Mouse (Mus musculus) neural tube, embryonic 15.5 days (tissue): Measurements from ENCODE around the gene Klrb1. TPM values are rescaled to one million over a fixed set of nuclear protein-coding genes. Genes with fewer than 3 reads are reported as not detected.
"Not testable (repeated sequence)": the region's sequence is repeated elsewhere in the genome, so short reads cannot be mapped to it uniquely, and the experiment has no call there.

Source experiments
- ATAC-seq: fragments of 200-750 bp; cut with Nextera tagmentation; 2 replicates; pipeline ENCODE4 v1.8.0; 2017; ENCODE audit warnings: mild to moderate bottlenecking, moderate TSS enrichment, moderate library complexity; ENCODE audit not compliant: low FRiP score
- H3K27ac ChIP-seq: fragments of 300-500 bp; sonication (generic); replicated peaks from 2 replicates; pipeline ENCODE4 v1.5.1; 2015; ENCODE audit warnings: mild to moderate bottlenecking, inconsistent platforms
- H3K27me3 ChIP-seq: fragments of 300-500 bp; sonication (generic); replicated peaks from 2 replicates; pipeline ENCODE4 v1.6.1; 2015; ENCODE audit warnings: inconsistent platforms
- H3K36me3 ChIP-seq: fragments of 300-500 bp; sonication (generic); 2 replicates; pipeline ENCODE4 v1.6.1; 2015; ENCODE audit warnings: inconsistent platforms
- H3K4me1 ChIP-seq: fragments of 300-500 bp; sonication (generic); 2 replicates; pipeline ENCODE4 v1.6.1; 2015; ENCODE audit warnings: inconsistent platforms
- H3K4me2 ChIP-seq: fragments of 300-500 bp; sonication (generic); 2 replicates; pipeline ENCODE4 v1.6.1; 2015; ENCODE audit warnings: inconsistent platforms, mild to moderate bottlenecking, moderate library complexity
- H3K4me3 ChIP-seq: fragments of 300-500 bp; sonication (generic); replicated peaks from 2 replicates; pipeline ENCODE4 v1.5.1; 2015; ENCODE audit warnings: mild to moderate bottlenecking, inconsistent platforms
- H3K9ac ChIP-seq: fragments of 300-500 bp; sonication (generic); replicated peaks from 2 replicates; pipeline ENCODE4 v1.6.1; 2015; ENCODE audit warnings: mild to moderate bottlenecking, inconsistent platforms
- H3K9me3 ChIP-seq: fragments of 300-500 bp; sonication (generic); replicated peaks from 2 replicates; pipeline ENCODE4 v1.6.1; 2016; ENCODE audit warnings: inconsistent platforms
- whole genome bisulfite sequencing: fragments of 180-500 bp; shearing (Covaris S2); methylation state at CpG from one replicate; pipeline ENCODE4 v1.1.7; 2015; ENCODE audit warnings: mixed read lengths; 5-methylcytosine and 5-hydroxymethylcytosine counted together
- polyA plus RNA-seq: library from polyadenylated mRNA; unstranded; fragments of >200 nt; fragmentation: Nextera tagmentation; extraction: Ambion mirVana; gene quantifications from 2 replicates; pipeline ENCODE4 v1.2.1, GENCODE M21; 2015

Gene Klrb1
- polyA plus RNA-seq, 1 experiment from 2014 or later = 0.95 TPM

DNA sequence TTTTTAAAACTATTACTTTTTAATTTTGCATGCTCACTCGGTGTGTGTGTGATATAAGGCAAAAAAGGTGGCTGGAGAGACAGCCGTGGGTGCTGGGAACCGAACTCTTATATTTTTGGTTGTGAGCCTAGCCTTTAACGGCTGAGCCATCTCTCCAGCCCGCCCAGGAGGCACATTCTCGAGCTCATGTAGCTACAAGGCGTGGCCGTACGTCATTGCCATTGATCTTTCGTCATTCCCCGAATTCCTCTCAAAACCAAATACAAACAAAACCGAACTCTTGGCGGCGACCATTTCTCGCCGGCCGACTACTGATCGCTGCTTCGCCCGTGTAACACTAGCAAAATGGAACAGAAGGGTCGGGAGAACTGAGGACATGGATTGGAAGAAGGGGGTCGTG, 37.2 kb upstream of the Klrb1 start:
- not testable (repeated sequence) for H3K36me3 ChIP-seq, H3K9me3 ChIP-seq, H3K27me3 ChIP-seq
- peak overlapping the region; percentile 65 for H3K4me3 ChIP-seq
- peaks cover 16% of the 10 kb centered on the region for H3K4me1 ChIP-seq
- H3K9ac ChIP-seq = peak overlapping the region; percentile 69
- ATAC-seq = peak; percentile 64
- under 1% methylated on average over 22 of the region's 22 CpGs for WGBS
- H3K4me2 ChIP-seq = peak overlapping the region; percentile 44
- H3K27ac ChIP-seq = peak overlapping the region; percentile 95

GRCm38 (mm10) chr6:128759221-128759950, 36.5 kb upstream of the Klrb1 start:
- Histone ChIP-seq H3K27ac (peak overlapping the region; percentile 69), H3K4me3 (peak overlapping the region; percentile 65; the same call in 1 of the 2 replicates), H3K36me3 (no peaks in the 10 kb centered on the region), H3K27me3 (no peaks in the 10 kb centered on the region), H3K9ac (no peak overlapping the region), H3K4me1 (peaks cover 16% of the 10 kb centered on the region), H3K4me2 (peak overlapping the region; percentile 38), H3K9me3 (no peaks in the 10 kb centered on the region)
- 69% methylated on average over 5 of the region's 5 CpGs for WGBS
- no peak for ATAC-seq

GRCm38 (mm10) chr6:128755402-128755763, 32.5 kb upstream of the Klrb1 start:
- not testable (repeated sequence) for H3K9ac ChIP-seq, H3K4me2 ChIP-seq, ATAC-seq, H3K9me3 ChIP-seq, H3K27me3 ChIP-seq, H3K4me1 ChIP-seq, H3K27ac ChIP-seq, H3K36me3 ChIP-seq, H3K4me3 ChIP-seq
- whole genome bisulfite sequencing = 60% methylated on average over 4 of the region's 4 CpGs

DNA sequence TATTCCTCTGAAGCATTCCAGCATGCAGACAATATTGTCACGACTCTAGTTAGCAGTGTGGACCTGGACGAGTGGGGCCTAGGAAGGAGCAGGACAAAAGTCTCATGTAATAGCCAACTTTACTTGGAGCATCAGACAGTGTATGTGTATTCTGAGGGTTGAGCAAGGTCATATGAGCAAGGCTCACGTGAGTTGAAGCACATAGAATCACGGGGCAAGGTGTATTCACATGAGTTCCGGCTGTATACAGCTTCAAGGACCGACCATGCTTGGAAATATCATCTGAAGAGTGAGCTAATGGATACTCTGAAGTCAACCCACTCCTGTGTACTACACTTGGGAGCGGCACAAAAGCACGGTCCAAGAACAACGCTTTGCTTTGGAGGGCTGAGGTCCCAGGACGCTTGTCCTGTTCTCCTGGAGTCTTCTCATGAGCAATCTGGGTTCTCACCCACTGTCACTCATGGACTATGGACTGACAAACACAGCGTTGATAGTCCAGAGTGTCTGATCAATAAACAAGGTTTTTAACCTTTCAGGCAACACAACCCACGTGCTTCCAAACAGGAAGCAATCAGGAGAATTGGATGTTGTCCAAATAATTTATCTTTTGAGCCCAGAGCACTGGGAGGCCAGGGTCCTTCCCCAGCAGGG, 32.0 kb upstream of the Klrb1 start:
- not testable (repeated sequence) for H3K9ac ChIP-seq, H3K4me2 ChIP-seq, H3K27me3 ChIP-seq, H3K4me3 ChIP-seq, H3K9me3 ChIP-seq, H3K4me1 ChIP-seq, H3K36me3 ChIP-seq, ATAC-seq
- peak overlapping the region; percentile 60; the same call in 1 of the 2 replicates for H3K27ac ChIP-seq
- 82% methylated on average over 12 of the region's 12 CpGs for WGBS

DNA sequence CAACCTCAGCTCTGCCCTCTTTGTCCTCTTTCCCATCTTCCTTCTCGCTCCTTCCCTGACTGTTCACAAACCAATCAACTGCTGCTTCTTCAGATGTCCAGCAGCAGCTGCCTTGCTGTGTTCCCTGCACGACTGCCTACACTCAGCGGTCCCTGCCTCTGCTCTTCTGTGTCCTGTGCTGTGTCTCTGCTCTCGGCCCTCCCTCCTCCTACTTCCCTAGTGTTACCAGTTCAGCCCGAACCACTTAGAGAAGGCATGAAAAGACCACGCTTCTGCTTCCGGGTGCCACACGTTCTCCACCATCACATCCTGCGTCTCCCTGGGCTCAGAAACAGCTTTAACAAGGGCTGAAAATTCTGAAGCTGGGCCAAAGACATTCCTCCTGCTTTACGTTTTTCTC, 31.4 kb upstream of the Klrb1 start:
- H3K9ac ChIP-seq = not testable (repeated sequence)
- peak overlapping the region; percentile 60 for H3K27ac ChIP-seq
- 51% methylated on average over 10 of the region's 10 CpGs for WGBS

DNA sequence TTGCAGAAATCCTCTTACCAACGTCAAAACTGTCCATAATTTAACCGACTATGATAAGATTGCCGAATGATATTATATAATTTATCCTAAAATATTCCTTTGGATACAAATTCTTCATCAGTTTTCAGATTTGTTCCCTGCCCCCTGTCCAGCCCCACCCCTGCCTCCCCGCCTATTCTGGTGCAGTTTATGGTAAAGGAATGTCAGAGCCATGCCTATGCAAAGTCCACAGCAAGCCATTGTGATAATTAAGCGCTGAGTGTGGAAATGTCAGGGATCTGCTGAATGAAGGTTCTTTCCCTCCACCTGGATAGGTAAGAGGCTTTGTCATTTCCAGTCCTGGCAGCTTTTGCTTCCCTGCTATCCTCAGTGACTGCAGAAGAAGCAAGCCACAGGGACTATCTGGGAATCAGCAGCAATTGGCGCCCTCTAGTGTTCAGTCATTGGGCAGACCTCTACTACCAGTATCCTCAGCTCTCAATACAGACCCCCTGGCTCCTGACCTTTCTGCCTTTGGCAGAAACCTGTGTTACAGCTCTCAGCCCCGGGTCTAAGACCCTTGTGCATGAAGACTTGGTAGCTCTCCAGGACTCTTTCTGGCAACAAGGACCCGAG, 30.9 kb upstream of the Klrb1 start:
- H3K9me3 ChIP-seq, H3K36me3 ChIP-seq, H3K4me3 ChIP-seq, H3K4me1 ChIP-seq, H3K27me3 ChIP-seq: not testable (repeated sequence)
- H3K27ac ChIP-seq = peak overlapping the region; percentile 60
- 35% methylated on average over 8 of the region's 8 CpGs for WGBS
- peak; percentile 97 for ATAC-seq
- H3K4me2 ChIP-seq = peak overlapping the region; percentile 44
- H3K9ac ChIP-seq = peak overlapping the region; percentile 36; the same call in 1 of the 2 replicates

More for the DNA sequence above, 31.4 kb upstream of the Klrb1 start:
- peak; percentile 74 for ATAC-seq
- not testable (repeated sequence) for H3K4me1 ChIP-seq, H3K9me3 ChIP-seq, H3K4me3 ChIP-seq, H3K36me3 ChIP-seq, H3K27me3 ChIP-seq
- peak overlapping the region; percentile 44 for H3K4me2 ChIP-seq

DNA sequence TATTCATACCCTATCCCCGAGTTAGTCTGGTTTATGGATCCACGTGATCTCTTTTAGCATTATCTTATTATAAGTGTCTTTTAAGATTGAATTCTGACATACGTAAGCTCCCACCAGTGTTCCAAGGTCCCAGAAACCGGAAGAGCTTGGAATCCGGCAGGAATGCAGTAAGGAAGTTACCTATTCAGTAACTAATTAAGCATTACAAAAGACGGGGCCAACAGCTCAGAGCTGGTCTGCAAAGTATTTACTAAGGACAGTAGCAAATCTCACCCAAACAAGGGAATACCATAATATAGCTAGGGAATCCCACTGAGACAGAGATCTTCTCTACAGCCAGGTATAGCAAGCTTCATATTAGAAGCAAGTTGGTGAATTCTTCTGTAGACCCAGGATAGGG, 24.1 kb upstream of the Klrb1 start:
- H3K4me3 ChIP-seq, ATAC-seq, H3K9me3 ChIP-seq, H3K4me2 ChIP-seq, H3K36me3 ChIP-seq, H3K27ac ChIP-seq, H3K9ac ChIP-seq, H3K4me1 ChIP-seq, H3K27me3 ChIP-seq: not testable (repeated sequence)
- WGBS = 82% methylated on average over 6 of the region's 6 CpGs

DNA sequence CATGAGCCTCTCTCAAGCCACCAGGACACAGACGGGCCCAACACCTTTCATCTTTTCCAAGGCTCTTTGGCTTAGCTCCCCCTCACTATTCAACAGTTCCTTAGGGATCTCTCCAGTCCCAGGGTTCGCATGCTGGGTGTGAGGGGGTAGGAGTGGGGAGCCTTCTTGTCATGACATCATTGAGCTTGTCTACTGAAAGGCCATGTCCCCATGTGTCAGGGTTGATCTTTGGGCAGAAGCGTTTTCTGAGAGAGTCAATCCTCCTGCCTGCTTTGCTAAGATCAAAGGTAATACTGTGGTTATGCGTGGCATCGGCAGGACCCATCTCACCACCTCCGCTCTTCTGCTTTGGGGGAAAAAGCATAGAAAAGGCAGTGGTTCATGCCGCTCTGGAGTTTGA, 14.6 kb upstream of the Klrb1 start:
- H3K9me3 ChIP-seq = no peaks in the 10 kb centered on the region
- H3K27me3 ChIP-seq = no peaks in the 10 kb centered on the region
- H3K4me2 ChIP-seq = no peak overlapping the region
- H3K9ac ChIP-seq = no peak overlapping the region
- no peaks in the 10 kb centered on the region for H3K4me1 ChIP-seq
- no peak for ATAC-seq
- H3K27ac ChIP-seq = no peak overlapping the region
- no peaks in the 10 kb centered on the region for H3K36me3 ChIP-seq
- WGBS = 91% methylated on average over 7 of the region's 7 CpGs
- no peak overlapping the region for H3K4me3 ChIP-seq

- Histone ChIP-seq H3K4me3 (no peak overlapping the region), H3K36me3 (no peaks in the 10 kb centered on the region), H3K27me3 (no peaks in the 10 kb centered on the region), H3K9me3 (no peaks in the 10 kb centered on the region), H3K9ac (no peak overlapping the region), H3K4me1 (no peaks in the 10 kb centered on the region), H3K27ac (no peak overlapping the region), H3K4me2 (no peak overlapping the region)
- no peak for ATAC-seq
These were observed 13.2 kb upstream of the Klrb1 start for GRCm38 (mm10) chr6:128736100-128736499.

DNA sequence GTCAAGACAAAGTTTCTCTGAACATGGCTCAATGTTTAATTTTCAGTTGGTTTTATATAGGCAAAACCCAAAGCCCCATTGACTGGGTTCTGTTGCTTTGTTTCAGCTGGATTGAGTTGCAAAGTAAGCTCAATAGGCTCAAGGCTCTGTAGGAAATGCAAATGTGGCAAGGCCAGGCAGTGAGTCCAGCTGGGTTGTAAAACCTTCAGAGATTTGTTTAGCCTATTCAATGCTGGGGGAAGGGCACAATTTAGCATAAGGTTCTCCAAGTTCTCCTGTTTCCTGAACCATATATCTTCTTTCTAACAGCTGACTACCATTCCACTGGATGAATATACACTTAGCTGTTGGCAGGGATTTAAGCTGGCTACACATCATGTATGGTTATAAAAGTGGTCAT, 12.0 kb upstream of the Klrb1 start:
- Histone ChIP-seq H3K27me3 (no peaks in the 10 kb centered on the region), H3K4me2 (no peak overlapping the region), H3K36me3 (no peaks in the 10 kb centered on the region), H3K9me3 (no peaks in the 10 kb centered on the region), H3K9ac (no peak overlapping the region), H3K4me3 (no peak overlapping the region), H3K4me1 (no peaks in the 10 kb centered on the region), H3K27ac (no peak overlapping the region)
- ATAC-seq = no peak

GRCm38 (mm10) chr6:128733908-128734679, 11.2 kb upstream of the Klrb1 start:
- H3K27ac ChIP-seq = no peak overlapping the region
- no peak overlapping the region for H3K4me2 ChIP-seq
- no peak overlapping the region for H3K9ac ChIP-seq
- 60% methylated on average over 5 of the region's 5 CpGs for whole genome bisulfite sequencing
- ATAC-seq = no peak
- H3K36me3 ChIP-seq = no peaks in the 10 kb centered on the region
- no peak overlapping the region for H3K4me3 ChIP-seq
- no peaks in the 10 kb centered on the region for H3K27me3 ChIP-seq
- no peaks in the 10 kb centered on the region for H3K9me3 ChIP-seq
- no peaks in the 10 kb centered on the region for H3K4me1 ChIP-seq
